Mouse (Mus musculus) forebrain, embryonic 13.5 days (tissue): ENCODE results near the gene Cryzl1. TPM values are rescaled to one million over a fixed set of nuclear protein-coding genes. Genes with fewer than 3 reads are reported as not detected.

Experiments
- ATAC-seq: fragments of 200-750 bp; cut with Nextera tagmentation; 2 replicates; pipeline ENCODE4 v1.8.0; 2017
- H3K27ac ChIP-seq: fragments of 300-500 bp; sonication (generic); 2 replicates; pipeline ENCODE4 v1.5.1; 2015; ENCODE audit warnings: inconsistent platforms, mild to moderate bottlenecking, moderate library complexity
- H3K27me3 ChIP-seq: fragments of 300-500 bp; sonication (generic); 2 replicates; pipeline ENCODE4 v1.6.1; 2015; ENCODE audit warnings: mild to moderate bottlenecking, inconsistent platforms
- H3K36me3 ChIP-seq: fragments of 300-500 bp; sonication (generic); 2 replicates; pipeline ENCODE4 v1.6.1; 2015; ENCODE audit warnings: mild to moderate bottlenecking, inconsistent platforms; ENCODE audit not compliant: poor library complexity, severe bottlenecking
- H3K4me1 ChIP-seq: fragments of 300-500 bp; sonication (generic); 2 replicates; pipeline ENCODE4 v1.6.1; 2015; ENCODE audit warnings: inconsistent platforms
- H3K4me2 ChIP-seq: fragments of 300-500 bp; sonication (generic); 2 replicates; pipeline ENCODE4 v1.6.1; 2015; ENCODE audit warnings: inconsistent platforms, mild to moderate bottlenecking, moderate library complexity
- H3K4me3 ChIP-seq: fragments of 300-500 bp; sonication (generic); 2 replicates; pipeline ENCODE4 v1.5.1; 2015; ENCODE audit warnings: mild to moderate bottlenecking, inconsistent platforms
- H3K9ac ChIP-seq: fragments of 300-500 bp; sonication (generic); 2 replicates; pipeline ENCODE4 v1.6.1; 2015; ENCODE audit warnings: mild to moderate bottlenecking, inconsistent platforms
- H3K9me3 ChIP-seq: fragments of 300-500 bp; sonication (generic); replicated peaks from 2 replicates; pipeline ENCODE4 v1.6.1; 2016; ENCODE audit warnings: inconsistent platforms
- WGBS: fragments of 180-500 bp; shearing (Covaris S2); methylation state at CpG from one replicate; pipeline ENCODE4 v1.1.7; 2015; 5-methylcytosine and 5-hydroxymethylcytosine counted together
- polyA plus RNA-seq: library from polyadenylated mRNA; unstranded; fragments of >200 nt; fragmentation: Nextera tagmentation; extraction: Ambion mirVana; gene quantifications from 2 replicates; pipeline ENCODE4 v1.2.1, GENCODE M21; 2015

Cryzl1 gene
- polyA plus RNA-seq, 1 experiment from 2014 or later: 98.0 TPM

DNA sequence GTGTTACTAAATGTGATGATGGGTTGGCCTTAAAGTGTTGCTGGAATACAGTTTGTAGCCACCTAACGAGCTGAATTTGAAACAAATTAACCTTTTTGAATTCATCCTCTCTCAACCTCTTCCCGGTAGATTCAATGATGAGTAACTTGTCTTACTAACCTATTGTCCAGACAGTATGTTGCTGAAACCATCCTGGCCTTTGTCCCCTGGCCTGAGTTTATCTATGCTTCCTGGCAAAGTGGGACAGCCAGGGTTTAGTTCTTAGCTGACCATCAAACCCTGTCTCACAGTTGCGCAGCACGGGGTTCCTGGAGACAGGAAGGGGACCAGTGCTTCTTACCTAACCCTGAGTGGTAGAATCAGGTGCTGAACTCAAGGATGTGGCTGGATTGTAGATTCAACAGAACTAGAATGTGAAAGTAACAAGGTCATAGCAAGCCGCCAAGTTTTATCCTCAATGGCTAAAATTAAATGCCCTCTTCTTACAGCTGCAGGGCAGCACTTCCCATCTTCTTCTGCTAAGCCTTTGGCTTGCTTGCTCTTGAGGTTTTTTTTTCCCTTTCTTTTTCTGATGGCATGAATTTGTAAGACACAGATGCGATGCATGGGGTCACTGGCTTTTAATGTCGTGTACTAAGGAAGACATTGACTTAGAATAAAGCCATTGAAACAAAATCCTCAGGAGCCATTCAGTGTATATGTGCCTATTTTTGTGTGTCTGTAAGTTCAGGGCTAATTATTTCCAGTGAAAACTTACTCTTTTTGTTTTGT, 7.5 kb upstream of the Cryzl1 start:
- H3K4me1 ChIP-seq: peaks cover 68% of the 10 kb centered on the region

DNA sequence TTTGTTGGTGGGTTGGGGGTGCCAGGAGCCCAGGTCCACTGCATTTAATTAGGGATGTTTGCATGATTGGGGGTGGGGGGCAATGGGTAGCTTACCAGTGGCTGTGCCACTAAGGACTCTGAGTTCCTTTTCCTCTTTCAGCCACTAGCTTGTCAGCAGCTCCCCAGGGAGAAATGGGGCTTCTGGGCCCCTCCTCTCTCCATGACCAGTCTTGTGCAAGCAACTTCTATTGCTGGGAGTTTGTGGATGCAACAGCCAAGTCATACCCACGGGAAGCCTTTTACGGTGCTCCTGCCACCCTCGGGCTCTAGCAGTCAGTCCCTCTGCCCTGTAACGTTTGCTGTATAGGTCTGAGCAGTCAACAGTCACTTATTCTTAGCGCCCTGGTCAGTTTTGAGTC, 6.0 kb upstream of the Cryzl1 start:
- no peak overlapping the region for H3K4me2 ChIP-seq
- no peak overlapping the region for H3K4me3 ChIP-seq
- no peaks in the 10 kb centered on the region for H3K27me3 ChIP-seq
- no peaks in the 10 kb centered on the region for H3K36me3 ChIP-seq
- no peak for ATAC-seq
- no peaks in the 10 kb centered on the region for H3K9me3 ChIP-seq
- WGBS: 67% methylated on average over 5 of the region's 5 CpGs
- no peak overlapping the region for H3K9ac ChIP-seq
- H3K27ac ChIP-seq: no peak overlapping the region
- H3K4me1 ChIP-seq: peaks cover 61% of the 10 kb centered on the region

More for the DNA sequence above, 7.5 kb upstream of the Cryzl1 start:
- whole genome bisulfite sequencing: 73% methylated on average over 7 of the region's 7 CpGs
- H3K27ac ChIP-seq: no peak overlapping the region
- H3K9me3 ChIP-seq: no peaks in the 10 kb centered on the region
- H3K27me3 ChIP-seq: no peaks in the 10 kb centered on the region
- no peak overlapping the region for H3K4me2 ChIP-seq
- no peak overlapping the region for H3K9ac ChIP-seq
- no peak for ATAC-seq
- no peak overlapping the region for H3K4me3 ChIP-seq
- no peaks in the 10 kb centered on the region for H3K36me3 ChIP-seq

DNA sequence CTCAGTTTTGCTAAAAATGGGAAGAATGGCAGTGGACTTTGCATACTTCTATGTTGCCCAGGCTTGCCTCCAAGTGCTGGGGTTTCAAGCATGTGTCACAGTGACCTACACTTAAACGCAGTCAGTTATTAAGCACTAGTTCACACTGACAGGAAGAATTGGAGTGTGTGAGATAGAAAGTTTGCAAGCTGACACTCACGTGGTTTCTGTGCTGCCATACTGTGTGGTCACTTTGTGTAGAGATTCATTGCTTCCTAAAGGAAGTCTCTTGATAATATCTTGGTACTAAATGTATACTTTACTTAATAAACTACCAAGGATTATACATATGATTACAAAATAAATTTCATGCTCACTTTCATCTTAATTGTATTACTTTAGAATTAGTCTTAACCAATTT, 4.0 kb upstream of the Cryzl1 start:
- Histone ChIP-seq H3K9me3 (no peaks in the 10 kb centered on the region), H3K9ac (no peak overlapping the region), H3K4me3 (no peak overlapping the region), H3K27me3 (no peaks in the 10 kb centered on the region), H3K4me1 (peaks cover 57% of the 10 kb centered on the region), H3K36me3 (no peaks in the 10 kb centered on the region), H3K4me2 (no peak overlapping the region), H3K27ac (no peak overlapping the region)
- 79% methylated on average over 2 of the region's 2 CpGs for WGBS
- ATAC-seq: no peak

DNA sequence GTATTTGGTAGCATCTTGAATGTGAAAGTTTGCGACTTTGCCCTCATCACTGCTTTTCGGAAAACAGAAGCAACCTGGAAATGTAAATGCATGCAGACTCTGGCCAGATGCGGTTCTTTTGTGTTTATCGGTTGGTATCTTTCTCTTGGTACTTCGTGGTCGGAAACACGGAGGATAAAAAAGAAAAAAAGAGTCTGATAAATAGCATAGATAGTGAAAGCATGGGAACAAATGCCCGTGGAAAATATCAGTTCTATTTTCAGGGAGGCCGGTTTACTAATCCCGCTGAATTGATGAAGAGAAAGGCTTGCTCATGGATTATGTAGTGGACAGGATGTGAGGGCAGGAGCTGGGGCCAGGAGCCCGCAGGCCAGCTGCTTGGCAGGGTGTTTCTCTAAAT, 1.7 kb upstream of the Cryzl1 start:
- Histone ChIP-seq H3K4me1 (peaks cover 54% of the 10 kb centered on the region), H3K36me3 (no peaks in the 10 kb centered on the region), H3K27me3 (no peaks in the 10 kb centered on the region), H3K4me2 (peak overlapping the region; percentile 77), H3K4me3 (peak overlapping the region; percentile 92), H3K9ac (peak overlapping the region; percentile 99), H3K27ac (peak overlapping the region; percentile 94), H3K9me3 (no peaks in the 10 kb centered on the region)
- WGBS: under 1% methylated on average over 11 of the region's 11 CpGs
- ATAC-seq: no peak

DNA sequence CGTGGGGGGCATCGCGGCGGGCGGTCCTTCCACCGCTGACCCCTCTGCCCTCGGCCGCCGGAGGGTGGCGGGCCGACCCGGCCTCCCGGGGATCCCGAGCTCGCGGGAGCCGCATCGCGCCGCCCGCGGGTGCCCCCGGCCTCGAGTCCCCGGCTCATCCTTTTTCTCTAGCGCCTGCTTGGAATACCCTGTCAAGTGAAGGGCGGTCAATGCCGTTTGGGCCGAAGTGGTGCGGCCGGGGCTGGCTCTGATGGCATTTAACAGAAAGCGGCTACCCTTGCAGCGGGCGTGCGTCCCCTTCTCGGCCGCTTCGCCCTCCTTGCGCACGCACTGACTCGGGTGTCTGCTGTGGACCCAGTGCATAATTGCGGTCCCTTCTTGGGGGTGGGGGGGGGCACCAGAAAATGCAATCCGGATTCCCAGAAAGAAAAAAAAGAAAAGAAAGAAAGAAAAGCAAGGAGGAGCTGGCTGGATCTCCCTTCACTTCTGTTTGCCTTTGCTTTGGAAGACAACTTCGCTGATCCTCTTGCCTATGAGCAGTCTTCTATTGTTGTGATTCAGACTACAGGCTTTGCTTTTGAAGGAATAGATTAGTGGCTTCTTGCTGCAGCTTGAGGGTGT, 1.2 kb upstream of the Cryzl1 start:
- peaks cover 49% of the 10 kb centered on the region for H3K4me1 ChIP-seq
- no peak for ATAC-seq
- no peaks in the 10 kb centered on the region for H3K9me3 ChIP-seq
- H3K27me3 ChIP-seq: no peaks in the 10 kb centered on the region
- H3K27ac ChIP-seq: peak overlapping the region; percentile 94
- H3K9ac ChIP-seq: peak overlapping the region; percentile 99
- WGBS: under 1% methylated on average over 28 of the region's 44 CpGs
- H3K4me3 ChIP-seq: peak overlapping the region; percentile 92
- H3K36me3 ChIP-seq: peaks cover under 1% of the 10 kb centered on the region; the same call in 1 of the 2 replicates
- peak overlapping the region; percentile 77 for H3K4me2 ChIP-seq

DNA sequence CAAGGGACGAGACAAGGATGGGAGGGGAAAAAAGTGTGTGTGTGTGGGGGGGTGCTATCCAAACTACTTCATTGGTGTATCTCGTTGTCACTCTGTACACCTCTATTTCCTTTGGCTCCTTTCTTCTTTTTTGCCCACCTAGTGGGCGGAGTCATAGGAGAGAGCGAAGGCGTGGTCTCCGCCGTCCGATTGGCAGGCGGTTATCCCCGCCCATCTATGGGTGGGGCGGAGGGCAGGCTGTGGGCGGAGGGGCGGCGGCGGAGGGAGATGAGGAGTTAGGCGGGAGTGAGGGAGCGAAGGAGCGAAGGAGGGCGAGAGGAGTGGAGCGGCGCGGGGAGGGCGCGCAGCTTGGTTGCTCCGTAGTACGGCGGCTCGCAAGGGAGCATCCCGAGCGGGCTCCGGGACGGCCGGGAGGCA, 299 bp upstream of the Cryzl1 start, which contains the start of gene Itsn1:
TSS of gene Itsn1 (plus strand) at position 216 of the 417 bp plus-strand sequence.
- Histone ChIP-seq H3K4me1 (peaks cover 40% of the 10 kb centered on the region), H3K27me3 (no peaks in the 10 kb centered on the region), H3K4me3 (peak within 1 kb of the TSS; percentile 92), H3K4me2 (peak within 1 kb of the TSS; percentile 77), H3K27ac (peak within 1 kb of the TSS; percentile 94), H3K36me3 (peaks cover 7% of the 10 kb centered on the region; the same call in 1 of the 2 replicates), H3K9ac (peak within 1 kb of the TSS; percentile 99), H3K9me3 (no peaks in the 10 kb centered on the region)
- WGBS: under 1% methylated on average over 33 of the region's 33 CpGs
- ATAC-seq: peak; percentile 96

DNA sequence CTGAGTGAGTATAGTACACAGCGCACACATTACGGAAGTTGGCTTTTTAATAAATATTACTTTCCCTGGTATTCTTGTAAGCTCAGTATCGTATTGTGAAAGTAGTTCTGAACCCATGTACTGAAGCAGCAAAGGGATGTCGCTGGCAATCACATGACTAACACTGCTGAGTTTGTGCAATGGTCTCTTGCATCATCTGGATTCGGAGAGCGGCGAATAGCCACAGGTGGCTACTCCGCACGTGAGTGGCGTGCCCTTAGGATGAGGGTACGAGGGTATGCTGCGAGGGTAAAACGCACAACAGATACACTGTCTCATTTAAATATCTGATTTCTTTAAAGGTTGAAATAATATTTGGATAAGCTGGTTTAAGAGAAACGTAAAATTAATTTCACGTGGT, 1.3 kb downstream of the Cryzl1 start:
- Histone ChIP-seq H3K4me1 (peaks cover 36% of the 10 kb centered on the region), H3K4me2 (peak overlapping the region; percentile 77), H3K36me3 (peaks cover 7% of the 10 kb centered on the region; the same call in 1 of the 2 replicates), H3K27ac (no peak overlapping the region), H3K9me3 (no peaks in the 10 kb centered on the region), H3K27me3 (no peaks in the 10 kb centered on the region), H3K9ac (peak overlapping the region; percentile 79), H3K4me3 (peak overlapping the region; percentile 92)
- 91% methylated on average over 15 of the region's 15 CpGs for WGBS
- ATAC-seq: no peak

DNA sequence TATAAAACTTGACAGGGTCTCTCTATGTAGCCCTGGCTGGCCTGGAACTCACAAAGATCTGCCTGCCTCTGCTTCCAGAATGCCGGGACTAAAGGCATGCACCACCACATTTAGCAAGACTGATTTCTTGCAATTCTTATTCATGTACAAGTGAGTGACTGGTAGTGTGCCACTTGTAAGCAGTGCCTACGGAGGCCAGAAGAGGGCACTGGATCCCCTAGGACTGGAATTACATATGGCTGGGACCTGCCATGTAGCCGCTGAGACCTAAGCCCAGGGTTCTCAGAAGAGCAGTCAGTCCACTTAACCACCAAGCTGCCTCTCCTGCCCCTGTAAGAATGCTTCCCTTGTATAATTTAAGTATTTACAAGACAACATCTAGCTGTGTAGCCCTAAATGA, 4.5 kb downstream of the Cryzl1 start:
- no peak overlapping the region for H3K9ac ChIP-seq
- H3K4me3 ChIP-seq: no peak overlapping the region
- no peak overlapping the region for H3K4me2 ChIP-seq
- WGBS: 33% methylated on average over 3 of the region's 3 CpGs
- no peaks in the 10 kb centered on the region for H3K9me3 ChIP-seq
- peaks cover 23% of the 10 kb centered on the region for H3K36me3 ChIP-seq
- peaks cover 18% of the 10 kb centered on the region for H3K4me1 ChIP-seq
- no peak overlapping the region for H3K27ac ChIP-seq
- ATAC-seq: no peak
- no peaks in the 10 kb centered on the region for H3K27me3 ChIP-seq

DNA sequence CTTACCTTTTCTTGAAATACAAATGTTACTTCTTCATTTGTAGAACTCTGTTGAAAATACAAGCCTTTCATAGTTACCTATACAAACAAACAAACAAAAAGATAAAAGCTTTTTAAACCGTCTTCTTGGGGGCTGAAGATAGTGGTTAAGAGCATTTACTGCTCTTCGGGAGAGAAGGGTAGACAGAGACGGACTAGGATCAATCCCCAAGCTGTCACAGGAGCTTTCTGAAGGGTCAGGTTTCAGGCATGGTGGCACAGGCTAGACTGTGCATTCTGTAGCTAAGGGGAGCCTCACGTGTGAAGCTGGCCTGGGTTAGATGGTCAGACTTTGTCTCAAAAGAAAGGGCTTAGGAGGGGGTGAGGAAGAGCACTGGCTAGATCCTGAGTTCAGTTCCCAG, 11.4 kb downstream of the Cryzl1 start:
- Histone ChIP-seq H3K27ac (no peak overlapping the region), H3K4me2 (no peak overlapping the region), H3K4me3 (no peak overlapping the region), H3K27me3 (no peaks in the 10 kb centered on the region), H3K36me3 (peaks cover 65% of the 10 kb centered on the region), H3K4me1 (no peaks in the 10 kb centered on the region), H3K9ac (no peak overlapping the region), H3K9me3 (no peaks in the 10 kb centered on the region)
- no peak for ATAC-seq
- WGBS: 94% methylated on average over 4 of the region's 4 CpGs

DNA sequence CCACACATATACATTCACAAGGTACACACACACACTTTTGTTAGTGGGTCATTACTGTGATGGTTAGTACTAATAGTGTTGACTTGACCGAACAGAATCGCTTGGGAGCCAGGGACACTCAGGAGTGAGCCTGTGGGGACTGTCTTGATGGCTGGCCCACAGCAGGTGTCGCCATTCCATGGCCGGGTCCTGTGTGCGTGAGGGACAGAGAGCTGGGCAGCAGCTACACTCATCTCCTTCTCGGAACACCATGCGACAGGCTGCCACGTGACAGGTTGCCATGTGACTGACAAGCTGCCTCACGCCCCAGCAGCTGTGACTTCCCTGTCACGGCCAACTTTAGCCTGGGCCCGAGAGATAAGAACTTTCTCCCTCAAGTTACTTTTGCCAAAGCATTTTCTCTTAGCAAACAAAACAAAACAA, 11.8 kb downstream of the Cryzl1 start:
- no peak for ATAC-seq
- Histone ChIP-seq H3K27ac (no peak overlapping the region), H3K4me3 (no peak overlapping the region), H3K27me3 (no peaks in the 10 kb centered on the region), H3K4me2 (no peak overlapping the region), H3K4me1 (no peaks in the 10 kb centered on the region), H3K9me3 (no peaks in the 10 kb centered on the region), H3K9ac (no peak overlapping the region), H3K36me3 (peaks cover 69% of the 10 kb centered on the region)
- 89% methylated on average over 11 of the region's 11 CpGs for WGBS

DNA sequence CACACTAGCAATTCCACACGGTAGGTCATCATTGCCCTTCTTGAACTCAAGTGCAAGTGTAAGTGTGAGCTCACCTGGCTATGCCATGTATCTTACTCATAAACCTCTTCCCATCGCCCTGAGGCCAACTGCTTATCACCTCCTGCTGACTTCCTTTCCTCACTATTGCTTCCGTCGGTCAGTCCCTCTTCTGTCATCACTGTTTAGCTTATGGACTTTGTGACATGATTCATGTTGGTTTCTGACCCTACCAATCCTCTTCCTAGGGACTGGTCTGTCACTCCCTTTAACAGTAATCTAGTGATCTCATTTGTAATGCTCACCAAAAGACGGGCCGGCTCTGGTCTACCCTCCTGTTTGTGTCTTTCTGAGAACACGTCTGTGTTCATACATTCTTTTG, 18.5 kb downstream of the Cryzl1 start:
- H3K9ac ChIP-seq: no peak overlapping the region
- H3K4me2 ChIP-seq: no peak overlapping the region
- 94% methylated on average over 7 of the region's 7 CpGs for WGBS
- ATAC-seq: no peak
- H3K36me3 ChIP-seq: peaks cover 84% of the 10 kb centered on the region
- H3K9me3 ChIP-seq: no peaks in the 10 kb centered on the region
- no peak overlapping the region for H3K27ac ChIP-seq
- H3K27me3 ChIP-seq: no peaks in the 10 kb centered on the region
- H3K4me3 ChIP-seq: no peak overlapping the region
- no peaks in the 10 kb centered on the region for H3K4me1 ChIP-seq

DNA sequence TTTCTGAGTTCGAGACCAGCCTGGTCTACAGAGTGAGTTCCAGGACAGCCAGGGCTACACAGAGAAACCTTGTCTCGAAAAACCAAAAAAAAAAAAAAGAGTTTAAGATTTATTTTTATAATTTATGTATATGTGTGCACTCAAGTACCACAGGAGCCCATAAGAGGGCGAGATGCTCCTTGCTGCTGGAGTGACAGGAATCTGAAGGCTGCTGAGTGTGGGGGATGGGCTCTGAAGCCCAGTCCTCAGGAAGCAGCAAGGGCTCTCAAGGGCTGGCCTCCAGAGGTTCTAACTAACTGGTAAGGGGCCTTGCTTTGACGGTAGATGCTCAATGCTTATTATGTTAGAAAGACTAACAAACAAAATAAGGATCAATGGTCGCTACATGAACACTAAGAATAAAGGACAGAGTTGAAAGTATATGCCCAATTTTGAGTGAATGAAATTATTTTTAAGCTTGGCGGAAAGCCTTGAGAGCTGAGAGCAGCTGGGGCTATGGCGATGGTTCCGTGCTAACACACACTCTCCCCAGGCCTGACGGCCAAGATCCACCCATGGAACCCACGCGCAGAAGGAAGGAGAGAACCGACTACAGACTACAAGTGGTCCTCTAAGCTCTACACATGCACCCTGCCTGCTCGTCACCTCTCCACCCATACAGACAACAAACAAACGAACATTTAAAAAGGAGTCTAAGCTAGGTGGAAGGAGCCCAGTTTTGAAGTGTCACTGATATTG, 24.0 kb downstream of the Cryzl1 start:
- Histone ChIP-seq H3K4me3 (no peak overlapping the region), H3K4me2 (no peak overlapping the region), H3K27me3 (no peaks in the 10 kb centered on the region), H3K9ac (no peak overlapping the region), H3K9me3 (no peaks in the 10 kb centered on the region), H3K36me3 (peaks cover 76% of the 10 kb centered on the region), H3K27ac (no peak overlapping the region), H3K4me1 (no peaks in the 10 kb centered on the region)
- 91% methylated on average over 14 of the region's 14 CpGs for WGBS
- ATAC-seq: no peak
